Mouse (Mus musculus): ENCODE data around the gene Uts2b. TPM values are rescaled to one million over a fixed set of nuclear protein-coding genes. Genes with fewer than 3 reads are reported as not detected.
A peak's percentile ranks its signal among the peaks of the same experiment; 100 is the strongest.

The Uts2b gene
- polyA plus RNA-seq (2012; rRNA removed) = 1.9 and 2.0 TPM in 2 replicates

GRCm38 (mm10) chr16:27370191-27370590 is at the start of gene Uts2b:
TSS of gene Uts2b (minus strand) at chr16:27370239.
- H3K27ac ChIP-seq (ENCODE audit: insufficient read depth, low read length) = no peak within 1 kb of the TSS
- 86% methylated on average over 8 of the region's 8 CpGs for whole genome bisulfite sequencing
- no peak for DNase-seq
- no peak within 1 kb of the TSS for H3K4me3 ChIP-seq (replicated peaks; ENCODE audit: insufficient read depth, low read depth, low read length)
- no peaks in the 10 kb centered on the region for H3K27me3 ChIP-seq (ENCODE audit: control insufficient read depth, insufficient read depth, low read length)
- H3K4me1 ChIP-seq (ENCODE audit: control insufficient read depth, insufficient read depth, low read length) = no peaks in the 10 kb centered on the region
- TF ChIP-seq POLR2A (IDR thresholded peaks at IDR 0.05; ENCODE audit: borderline replicate concordance, insufficient read depth, low read length) (no peak), CTCF (IDR thresholded peaks at IDR 0.05; ENCODE audit: borderline replicate concordance, insufficient read depth, low read depth, low read length) (no peak)

GRCm38 (mm10) chr16:27417632-27418031 is 47.6 kb upstream of the Uts2b start:
- no peak for DNase-seq
- 88% methylated on average over 3 of the region's 3 CpGs for WGBS
- no peak for TF ChIP-seq POLR2A (IDR thresholded peaks at IDR 0.05; ENCODE audit: borderline replicate concordance, insufficient read depth, low read length)
- TF ChIP-seq CTCF (IDR thresholded peaks at IDR 0.05; ENCODE audit: borderline replicate concordance, insufficient read depth, low read depth, low read length) = no peak
- H3K4me3 ChIP-seq (replicated peaks; ENCODE audit: insufficient read depth, low read depth, low read length) = no peak overlapping the region
- H3K27me3 ChIP-seq (ENCODE audit: control insufficient read depth, insufficient read depth, low read length) = no peaks in the 10 kb centered on the region
- no peaks in the 10 kb centered on the region for H3K4me1 ChIP-seq (ENCODE audit: control insufficient read depth, insufficient read depth, low read length)
- H3K27ac ChIP-seq (ENCODE audit: insufficient read depth, low read length) = no peak overlapping the region

DNA sequence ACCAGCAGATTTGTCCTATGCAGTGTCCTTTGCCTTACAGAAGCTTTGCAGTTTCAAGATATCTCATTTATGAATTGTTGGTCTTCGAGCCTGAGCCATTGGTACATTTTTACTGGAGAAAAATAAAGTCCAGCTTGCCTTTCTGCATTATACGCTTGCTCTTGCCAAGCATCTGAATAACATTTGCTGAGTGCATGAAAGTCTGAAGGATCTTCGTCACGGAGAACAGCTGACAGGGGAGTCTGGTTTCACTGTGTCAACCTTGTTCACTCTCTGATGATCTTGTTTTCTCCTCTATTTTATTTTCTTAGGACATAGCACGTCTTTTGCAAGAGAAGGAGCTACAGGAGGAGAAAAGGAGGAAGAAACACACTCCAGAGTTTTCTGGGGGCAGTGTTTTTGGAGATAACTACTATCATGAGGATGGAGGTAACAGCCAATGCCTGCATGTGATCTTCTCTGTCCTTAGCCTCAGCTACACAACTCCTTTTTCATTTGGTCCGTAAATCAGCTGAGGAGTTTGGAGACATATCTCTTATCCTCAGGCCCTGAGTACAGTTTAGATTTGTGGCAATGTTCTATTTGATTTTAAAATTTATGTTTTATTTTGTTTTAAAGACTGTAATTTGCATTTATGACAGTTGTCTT is 47.0 kb upstream of the Uts2b start:
- Histone ChIP-seq H3K27me3 (ENCODE audit: control insufficient read depth, insufficient read depth, low read length) (no peaks in the 10 kb centered on the region), H3K4me3 (replicated peaks; ENCODE audit: insufficient read depth, low read depth, low read length) (no peak overlapping the region), H3K27ac (ENCODE audit: insufficient read depth, low read length) (no peak overlapping the region), H3K4me1 (ENCODE audit: control insufficient read depth, insufficient read depth, low read length) (no peaks in the 10 kb centered on the region)
- WGBS = 96% methylated on average over 6 of the region's 6 CpGs
- TF ChIP-seq CTCF (IDR thresholded peaks at IDR 0.05; ENCODE audit: borderline replicate concordance, insufficient read depth, low read depth, low read length) (no peak), POLR2A (IDR thresholded peaks at IDR 0.05; ENCODE audit: borderline replicate concordance, insufficient read depth, low read length) (no peak)
- no peak for DNase-seq

GRCm38 (mm10) chr16:27404107-27404506 is 34.1 kb upstream of the Uts2b start:
- no peak for DNase-seq
- H3K4me1 ChIP-seq (ENCODE audit: control insufficient read depth, insufficient read depth, low read length) = no peaks in the 10 kb centered on the region
- no peak overlapping the region for H3K4me3 ChIP-seq (replicated peaks; ENCODE audit: insufficient read depth, low read depth, low read length)

DNA sequence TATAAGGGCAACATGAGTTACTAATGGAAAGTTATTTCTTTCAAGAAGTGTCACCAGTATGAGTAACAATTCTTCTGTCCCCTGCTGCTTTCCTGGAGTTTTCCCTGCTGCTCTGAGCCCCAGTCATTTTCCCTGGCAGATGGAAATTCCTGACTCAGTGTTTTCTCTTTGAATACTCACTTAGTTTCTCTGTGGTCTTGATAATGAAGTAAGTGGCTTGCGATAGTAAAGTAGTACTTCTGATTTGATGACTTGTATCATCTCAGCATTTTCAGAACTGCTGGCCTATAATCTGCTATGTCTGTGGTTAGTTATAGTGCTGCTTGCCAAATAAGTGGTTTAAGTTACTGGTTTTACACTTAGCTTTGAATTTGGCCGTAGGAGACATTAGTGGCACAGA is 31.5 kb upstream of the Uts2b start:
- Histone ChIP-seq H3K4me1 (ENCODE audit: control insufficient read depth, insufficient read depth, low read length) (peaks cover 3% of the 10 kb centered on the region; the same call in 1 of the 2 replicates), H3K4me3 (replicated peaks; ENCODE audit: insufficient read depth, low read depth, low read length) (no peak overlapping the region), H3K27ac (ENCODE audit: insufficient read depth, low read length) (no peak overlapping the region), H3K27me3 (ENCODE audit: control insufficient read depth, insufficient read depth, low read length) (no peaks in the 10 kb centered on the region; the same call in 1 of the 2 replicates)
- TF ChIP-seq CTCF (IDR thresholded peaks at IDR 0.05; ENCODE audit: borderline replicate concordance, insufficient read depth, low read depth, low read length) (no peak), POLR2A (IDR thresholded peaks at IDR 0.05; ENCODE audit: borderline replicate concordance, insufficient read depth, low read length) (no peak)
- DNase-seq = peak in 1 of 2 experiments; percentile 12
- WGBS = 71% methylated on average over 2 of the region's 2 CpGs

More at GRCm38 (mm10) chr16:27404107-27404506, 34.1 kb upstream of the Uts2b start:
- no peaks in the 10 kb centered on the region; the same call in 1 of the 2 replicates for H3K27me3 ChIP-seq (ENCODE audit: control insufficient read depth, insufficient read depth, low read length)
- no peak overlapping the region for H3K27ac ChIP-seq (ENCODE audit: insufficient read depth, low read length)
- TF ChIP-seq CTCF (IDR thresholded peaks at IDR 0.05; ENCODE audit: borderline replicate concordance, insufficient read depth, low read depth, low read length) = no peak
- TF ChIP-seq POLR2A (IDR thresholded peaks at IDR 0.05; ENCODE audit: borderline replicate concordance, insufficient read depth, low read length) = no peak

DNA sequence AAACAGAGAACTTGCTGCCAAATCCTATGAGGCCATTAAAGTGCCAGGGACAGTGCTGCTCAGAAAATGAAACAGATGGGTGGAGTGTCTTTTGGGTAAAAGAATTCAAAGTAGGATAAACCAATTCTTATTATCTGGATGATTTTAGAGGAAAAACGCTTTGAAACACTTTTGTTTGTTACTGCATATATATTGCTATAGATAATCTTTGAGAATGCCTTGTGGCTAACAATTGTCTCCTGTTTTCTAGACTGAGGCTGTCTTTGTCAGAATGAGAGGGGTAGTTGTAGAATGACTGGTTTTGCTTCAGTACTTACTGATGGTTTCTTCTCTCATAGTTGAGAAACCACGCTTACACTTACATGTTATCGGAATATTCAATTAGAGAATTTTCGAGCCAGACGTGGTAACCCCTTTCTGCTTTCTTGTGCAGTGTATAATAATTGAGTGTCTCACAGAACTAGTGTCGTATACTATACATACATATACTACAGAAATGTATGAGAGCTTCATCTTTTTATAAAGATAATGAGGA is 29.7 kb upstream of the Uts2b start:
- peak in 1 of 2 experiments; percentile 22 for DNase-seq
- WGBS = 90% methylated on average over 6 of the region's 6 CpGs
- H3K4me1 ChIP-seq (ENCODE audit: control insufficient read depth, insufficient read depth, low read length) = peaks cover 3% of the 10 kb centered on the region; the same call in 1 of the 2 replicates
- H3K4me3 ChIP-seq (replicated peaks; ENCODE audit: insufficient read depth, low read depth, low read length) = no peak overlapping the region
- no peaks in the 10 kb centered on the region; the same call in 1 of the 2 replicates for H3K27me3 ChIP-seq (ENCODE audit: control insufficient read depth, insufficient read depth, low read length)
- no peak overlapping the region for H3K27ac ChIP-seq (ENCODE audit: insufficient read depth, low read length)
- TF ChIP-seq CTCF (IDR thresholded peaks at IDR 0.05; ENCODE audit: borderline replicate concordance, insufficient read depth, low read depth, low read length) (no peak), POLR2A (IDR thresholded peaks at IDR 0.05; ENCODE audit: borderline replicate concordance, insufficient read depth, low read length) (no peak)

DNA sequence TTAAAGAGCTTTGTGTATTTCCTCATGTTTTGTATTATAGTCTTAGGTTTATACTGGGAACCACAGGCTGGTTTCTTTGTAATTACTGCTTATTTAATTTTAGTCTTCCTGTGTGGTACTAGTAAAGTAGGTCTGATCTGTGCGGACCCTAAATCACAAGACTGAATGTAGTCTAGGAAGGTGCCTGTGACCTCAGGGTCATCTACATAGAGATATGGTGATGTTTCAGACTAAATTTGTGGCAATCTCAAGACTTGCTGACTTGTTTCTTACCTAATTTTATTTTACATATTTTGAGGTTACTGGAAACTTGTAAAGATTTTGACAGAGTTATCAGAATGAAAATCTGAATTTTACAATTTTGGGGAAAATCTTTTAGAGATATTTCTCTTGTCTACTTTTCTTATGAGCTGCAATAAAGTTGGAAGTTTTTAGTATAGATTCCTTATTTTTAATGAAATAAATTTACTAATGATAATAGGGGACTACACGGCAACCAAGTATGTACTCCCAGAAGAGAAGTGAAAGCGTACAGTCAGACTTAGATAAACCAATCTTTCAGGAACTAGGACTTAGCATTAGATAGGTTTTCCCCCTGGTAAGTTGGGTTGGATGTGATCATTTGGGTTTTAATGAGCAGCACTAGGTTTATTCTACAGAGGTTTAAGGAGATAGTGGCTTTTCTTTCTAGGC is 29.1 kb upstream of the Uts2b start:
- Histone ChIP-seq H3K4me3 (replicated peaks; ENCODE audit: insufficient read depth, low read depth, low read length) (no peak overlapping the region), H3K4me1 (ENCODE audit: control insufficient read depth, insufficient read depth, low read length) (peaks cover 3% of the 10 kb centered on the region; the same call in 1 of the 2 replicates), H3K27me3 (ENCODE audit: control insufficient read depth, insufficient read depth, low read length) (no peaks in the 10 kb centered on the region), H3K27ac (ENCODE audit: insufficient read depth, low read length) (no peak overlapping the region)
- TF ChIP-seq CTCF (IDR thresholded peaks at IDR 0.05; ENCODE audit: borderline replicate concordance, insufficient read depth, low read depth, low read length) = no peak
- TF ChIP-seq POLR2A (IDR thresholded peaks at IDR 0.05; ENCODE audit: borderline replicate concordance, insufficient read depth, low read length) = no peak
- WGBS = 94% methylated on average over 3 of the region's 3 CpGs
- no peak for DNase-seq

Data from cerebellum, adult 2 months (tissue).